Mouse (Mus musculus): ENCODE results near the gene Casz1. TPM values are rescaled to one million over a fixed set of nuclear protein-coding genes. Genes with fewer than 3 reads are reported as not detected.

Casz1 gene
- polyA plus RNA-seq, 1 experiment: 13.5 TPM

- Histone ChIP-seq H3K4me3 (ENCODE audit: insufficient read depth, low read depth, low read length) (no peak overlapping the region), H3K27me3 (replicated peaks; ENCODE audit: control insufficient read depth, insufficient read depth, low read length) (0 out of 2 replicates have a peak, but pooled peaks cover 1% of the 10 kb centered on the region), H3K4me1 (ENCODE audit: control insufficient read depth, insufficient read depth, low read length) (no peaks in the 10 kb centered on the region), H3K27ac (ENCODE audit: insufficient read depth, low read depth, low read length) (no peak overlapping the region), H3K36me3 (ENCODE audit: control insufficient read depth, insufficient read depth, low read length) (no peaks in the 10 kb centered on the region)
- no peak for DNase-seq
- 32% methylated on average over 21 of the region's 21 CpGs for WGBS
- TF ChIP-seq CTCF (conservative IDR thresholded peaks at IDR 0.05; ENCODE audit: insufficient read depth, insufficient read length, low read depth, low read length) (no peak), POLR2A (IDR thresholded peaks at IDR 0.05; ENCODE audit: low read depth, low read length) (no peak)
Measured at GRCm38 (mm10) chr4:148770582-148771408, 33.4 kb upstream of the Casz1 start.

GRCm38 (mm10) chr4:148771409-148771929 is 32.8 kb upstream of the Casz1 start:
- no peak for DNase-seq
- TF ChIP-seq CTCF (conservative IDR thresholded peaks at IDR 0.05; ENCODE audit: insufficient read depth, insufficient read length, low read depth, low read length): no peak
- no peak for TF ChIP-seq POLR2A (IDR thresholded peaks at IDR 0.05; ENCODE audit: low read depth, low read length)
- WGBS: 17% methylated on average over 14 of the region's 14 CpGs
- Histone ChIP-seq H3K4me1 (ENCODE audit: control insufficient read depth, insufficient read depth, low read length) (no peaks in the 10 kb centered on the region), H3K36me3 (ENCODE audit: control insufficient read depth, insufficient read depth, low read length) (no peaks in the 10 kb centered on the region), H3K27ac (ENCODE audit: insufficient read depth, low read depth, low read length) (no peak overlapping the region), H3K4me3 (ENCODE audit: insufficient read depth, low read depth, low read length) (no peak overlapping the region), H3K27me3 (replicated peaks; ENCODE audit: control insufficient read depth, insufficient read depth, low read length) (0 out of 2 replicates have a peak, but pooled peaks cover 1% of the 10 kb centered on the region)

- no peaks in the 10 kb centered on the region for H3K36me3 ChIP-seq (ENCODE audit: control insufficient read depth, insufficient read depth, low read length)
- 64% methylated on average over 6 of the region's 6 CpGs for WGBS
- H3K4me1 ChIP-seq (ENCODE audit: control insufficient read depth, insufficient read depth, low read length): no peaks in the 10 kb centered on the region
- TF ChIP-seq POLR2A (IDR thresholded peaks at IDR 0.05; ENCODE audit: low read depth, low read length): no peak
- no peak for TF ChIP-seq CTCF (conservative IDR thresholded peaks at IDR 0.05; ENCODE audit: insufficient read depth, insufficient read length, low read depth, low read length)
- no peak for DNase-seq
- H3K27ac ChIP-seq (ENCODE audit: insufficient read depth, low read depth, low read length): no peak overlapping the region
- 0 out of 2 replicates have a peak, but pooled peaks cover 1% of the 10 kb centered on the region for H3K27me3 ChIP-seq (replicated peaks; ENCODE audit: control insufficient read depth, insufficient read depth, low read length)
- no peak overlapping the region for H3K4me3 ChIP-seq (ENCODE audit: insufficient read depth, low read depth, low read length)
Measured at GRCm38 (mm10) chr4:148772658-148773057, 31.6 kb upstream of the Casz1 start.

GRCm38 (mm10) chr4:148774036-148774435 is 30.2 kb upstream of the Casz1 start:
- Histone ChIP-seq H3K4me3 (ENCODE audit: insufficient read depth, low read depth, low read length) (no peak overlapping the region), H3K27me3 (replicated peaks; ENCODE audit: control insufficient read depth, insufficient read depth, low read length) (0 out of 2 replicates have a peak, but pooled peaks cover 1% of the 10 kb centered on the region), H3K36me3 (ENCODE audit: control insufficient read depth, insufficient read depth, low read length) (no peaks in the 10 kb centered on the region), H3K27ac (ENCODE audit: insufficient read depth, low read depth, low read length) (no peak overlapping the region), H3K4me1 (ENCODE audit: control insufficient read depth, insufficient read depth, low read length) (no peaks in the 10 kb centered on the region)
- 89% methylated on average over 6 of the region's 6 CpGs for WGBS
- no peak for DNase-seq
- no peak for TF ChIP-seq CTCF (conservative IDR thresholded peaks at IDR 0.05; ENCODE audit: insufficient read depth, insufficient read length, low read depth, low read length)
- no peak for TF ChIP-seq POLR2A (IDR thresholded peaks at IDR 0.05; ENCODE audit: low read depth, low read length)

- H3K27ac ChIP-seq (ENCODE audit: insufficient read depth, low read depth, low read length): no peak overlapping the region
- TF ChIP-seq POLR2A (IDR thresholded peaks at IDR 0.05; ENCODE audit: low read depth, low read length) (no peak), CTCF (conservative IDR thresholded peaks at IDR 0.05; ENCODE audit: insufficient read depth, insufficient read length, low read depth, low read length) (no peak)
- WGBS: 56% methylated on average over 10 of the region's 10 CpGs
- no peak overlapping the region for H3K4me3 ChIP-seq (ENCODE audit: insufficient read depth, low read depth, low read length)
- DNase-seq: no peak
- 0 out of 2 replicates have a peak, but pooled peaks cover 1% of the 10 kb centered on the region for H3K27me3 ChIP-seq (replicated peaks; ENCODE audit: control insufficient read depth, insufficient read depth, low read length)
- H3K36me3 ChIP-seq (ENCODE audit: control insufficient read depth, insufficient read depth, low read length): no peaks in the 10 kb centered on the region
- no peaks in the 10 kb centered on the region for H3K4me1 ChIP-seq (ENCODE audit: control insufficient read depth, insufficient read depth, low read length)
Measured at GRCm38 (mm10) chr4:148775476-148776269, 28.6 kb upstream of the Casz1 start.

- TF ChIP-seq CTCF (conservative IDR thresholded peaks at IDR 0.05; ENCODE audit: insufficient read depth, insufficient read length, low read depth, low read length) (no peak), POLR2A (IDR thresholded peaks at IDR 0.05; ENCODE audit: low read depth, low read length) (no peak)
- no peaks in the 10 kb centered on the region for H3K36me3 ChIP-seq (ENCODE audit: control insufficient read depth, insufficient read depth, low read length)
- H3K27me3 ChIP-seq (replicated peaks; ENCODE audit: control insufficient read depth, insufficient read depth, low read length): no peaks in the 10 kb centered on the region
- DNase-seq: no peak
- H3K4me1 ChIP-seq (ENCODE audit: control insufficient read depth, insufficient read depth, low read length): no peaks in the 10 kb centered on the region
- no peak overlapping the region for H3K4me3 ChIP-seq (ENCODE audit: insufficient read depth, low read depth, low read length)
- WGBS: 49% methylated on average over 8 of the region's 8 CpGs
- H3K27ac ChIP-seq (ENCODE audit: insufficient read depth, low read depth, low read length): no peak overlapping the region
Measured at GRCm38 (mm10) chr4:148780097-148780621, 24.1 kb upstream of the Casz1 start.
